Mouse (Mus musculus): ENCODE measurements around the gene Gpat3.

DNA sequence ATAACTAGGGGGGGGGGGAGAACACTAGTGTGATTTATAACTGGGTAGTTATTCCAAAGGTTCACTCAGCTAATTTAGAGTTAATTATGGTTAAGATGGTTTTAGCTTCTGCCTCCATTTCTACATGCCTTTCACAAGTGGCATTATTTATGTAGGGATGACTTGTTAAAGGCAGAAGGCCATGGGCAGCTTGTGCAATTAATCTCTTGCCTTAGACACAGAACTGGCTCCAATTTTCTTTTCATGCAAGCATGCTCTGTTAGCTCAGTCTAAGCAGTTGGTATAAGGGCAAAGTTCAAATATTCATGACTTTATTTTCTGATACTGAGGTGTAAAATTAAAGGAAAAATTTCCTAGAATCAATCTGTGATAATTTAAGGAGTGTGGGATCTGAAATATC is 31.5 kb downstream of the Gpat3 start:
- TF ChIP-seq POLR2A (IDR thresholded peaks at IDR 0.05; ENCODE audit: borderline replicate concordance, extremely low read depth, insufficient read depth, insufficient read length, poor library complexity, severe bottlenecking) (no peak), CTCF (IDR thresholded peaks at IDR 0.05; ENCODE audit: borderline replicate concordance, extremely low read depth, insufficient read depth, insufficient read length) (no peak)

All from brain, embryonic 14.5 days (tissue).